Mouse (Mus musculus) bone marrow, adult 2 months (tissue): Measurements from ENCODE around the gene Dlg2.

ENCODE experiments used
- CTCF ChIP-seq: fragments of 200-500 bp; IDR thresholded peaks from 2 replicates; pipeline ENCODE4 v1.5.1; 2011; ENCODE audit warnings: low read length, control low read depth; ENCODE audit not compliant: control insufficient read depth, insufficient read depth
- POLR2A ChIP-seq: fragments of 200-500 bp; IDR thresholded peaks from 2 replicates; pipeline ENCODE4 v1.6.1; 2011; ENCODE audit warnings: low read depth, mild to moderate bottlenecking, control low read depth, low read length, borderline replicate concordance; ENCODE audit not compliant: control insufficient read depth

DNA sequence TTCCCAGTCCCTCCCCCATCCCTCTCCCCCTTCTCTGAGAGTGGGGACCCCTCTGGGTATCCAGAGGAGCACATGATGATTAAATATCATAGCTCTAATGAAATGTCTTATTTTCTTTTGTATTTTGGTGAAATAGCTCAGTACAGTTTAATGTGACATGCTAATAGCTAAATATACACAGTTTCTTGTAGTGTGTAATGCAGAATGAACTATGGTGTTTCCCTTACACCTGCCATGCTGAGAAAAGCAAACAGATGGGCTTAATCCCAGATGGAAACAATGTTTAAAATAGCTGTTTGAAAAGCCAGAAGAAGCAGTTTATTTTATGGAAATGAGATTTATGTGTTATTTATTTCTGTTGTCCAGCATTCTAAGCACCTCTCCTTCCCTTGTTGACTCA is 1302.2 kb downstream of the Dlg2 start:
- TF ChIP-seq POLR2A (no peak), CTCF (no peak)
